Mouse (Mus musculus): ENCODE data around the gene Spag9.

DNA sequence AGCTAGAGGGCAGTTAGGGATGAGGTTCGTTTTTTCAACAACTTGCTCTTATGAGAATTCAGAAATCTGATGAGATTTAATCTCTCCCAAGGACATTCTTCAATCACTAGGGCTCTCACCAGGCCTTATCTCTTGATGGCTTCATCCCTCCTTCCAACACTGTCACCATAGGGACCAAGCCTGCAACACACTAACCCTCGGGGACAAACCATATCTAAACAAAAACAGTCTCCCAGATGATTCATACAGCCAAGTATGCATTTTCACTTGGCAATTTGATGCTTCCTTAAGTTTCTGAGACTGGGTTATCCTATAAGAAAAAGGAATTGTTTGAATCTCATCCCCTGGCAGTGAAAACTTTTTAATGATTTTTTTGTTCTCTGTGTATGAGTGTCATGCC is 37.1 kb downstream of the Spag9 start:
- TF ChIP-seq CTCF (IDR thresholded peaks at IDR 0.05) (no peak), EP300 (IDR thresholded peaks at IDR 0.05) (no peak)
